Comparison of ENCODE assay signal across 19 mouse cellular contexts in genomic region chr15:85507370-85508014, GRCm38 (mm10). TPM values are rescaled to one million over a fixed set of nuclear protein-coding genes. Genes with fewer than 3 reads are reported as not detected.
DNase-seq lines count a peak whose midpoint lies in the region; ATAC-seq and TF ChIP-seq lines count a peak whose summit lies in the region.
"Had no signal": no experiment of that assay in that cellular context is flagged by ENCODE, and none has a peak within 500 bp of the region (broad histone marks: within the 10 kb centered on the region; RNA-seq: fewer than 3 reads in every experiment).

No protein-coding gene starts in this region.

- peak overlapping the region; percentile 29 for H3K9ac ChIP-seq in hindbrain, embryonic 11.5 days (ENCODE audit: low read depth, low read length)
- H3K9ac ChIP-seq in midbrain, embryonic 15.5 days, result no peak overlapping the region
- H3K9ac ChIP-seq: limb, embryonic 13.5 days; lung, embryonic 15.5 days had no signal

- H3K27me3 ChIP-seq in testis, adult 2 months (ENCODE audit: control insufficient read depth, insufficient read depth, low read length), result no peaks in the 10 kb centered on the region
- no peaks in the 10 kb centered on the region for H3K27me3 ChIP-seq in hindbrain, embryonic 11.5 days (ENCODE audit: control insufficient read depth, insufficient read depth, low read length)
- H3K27me3 ChIP-seq in midbrain, embryonic 15.5 days (replicated peaks), result no peaks in the 10 kb centered on the region
- H3K27me3 ChIP-seq: limb, embryonic 13.5 days; lung, embryonic 15.5 days; Patski had no signal

- H3K4me2 ChIP-seq in hindbrain, embryonic 11.5 days (replicated peaks; ENCODE audit: low read depth, low read length), result peak overlapping the region; percentile 22; the same call in 1 of the 2 replicates
- H3K4me2 ChIP-seq in midbrain, embryonic 15.5 days, result no peak overlapping the region
- H3K4me2 ChIP-seq: limb, embryonic 13.5 days; lung, embryonic 15.5 days had no signal

- peak; percentile 79 for ATAC-seq in hindbrain, embryonic 11.5 days (ENCODE audit: low FRiP score)
- ATAC-seq in midbrain, embryonic 15.5 days (replicated peaks), result no peak; the same call in 1 of the 2 replicates
- ATAC-seq: Patski had no signal

- no peak for DNase-seq in testis, postnatal 14 days (ENCODE audit: low spot score)
- peak; percentile 79 for DNase-seq in hindbrain, embryonic 11.5 days (ENCODE audit: low spot score)
- no peak for DNase-seq in thymus, postnatal 4 days
- no peak for DNase-seq in layer of hippocampus, postnatal 14 days (ENCODE audit: low spot score in 2 of 2)
- DNase-seq in spleen, adult 18-20 months, result no peak
- no peak for DNase-seq in cerebellum, adult 11-12 months
- DNase-seq: adrenal gland, postnatal 14 days; B cell, adult 2 months; cerebellum, adult 2 months; kidney, adult 18-20 months; thymus, adult 2 months had no signal

- H3K4me1 ChIP-seq in testis, adult 2 months (ENCODE audit: control insufficient read depth, insufficient read depth, low read length), result no peaks in the 10 kb centered on the region; the same call in 1 of the 2 replicates
- H3K4me1 ChIP-seq in hindbrain, embryonic 11.5 days (replicated peaks; ENCODE audit: control insufficient read depth, insufficient read depth, low read length), result peaks cover 14% of the 10 kb centered on the region
- peaks cover 11% of the 10 kb centered on the region for H3K4me1 ChIP-seq in midbrain, embryonic 15.5 days

- TF ChIP-seq POLR2A in testis, adult 2 months (IDR thresholded peaks at IDR 0.05; ENCODE audit: control insufficient read depth, low read depth, low read length), result no peak

- no peak for TF ChIP-seq CTCF in testis, adult 2 months (IDR thresholded peaks at IDR 0.05; ENCODE audit: control insufficient read depth, insufficient read depth, insufficient replicate concordance, low read depth, low read length)

- WGBS in hindbrain, embryonic 11.5 days, result 42% methylated on average over 32 of the region's 32 CpGs
- WGBS in midbrain, embryonic 15.5 days, result 13% methylated on average over 32 of the region's 32 CpGs

- no peak overlapping the region for H3K27ac ChIP-seq in testis, adult 2 months (ENCODE audit: control insufficient read depth, insufficient read depth, low read depth, low read length)
- peak overlapping the region; percentile 92 for H3K27ac ChIP-seq in hindbrain, embryonic 11.5 days (ENCODE audit: low read depth, low read length)
- peak overlapping the region; percentile 57 for H3K27ac ChIP-seq in midbrain, embryonic 15.5 days
- H3K27ac ChIP-seq: limb, embryonic 13.5 days; lung, embryonic 15.5 days had no signal

- H3K4me3 ChIP-seq in testis, adult 2 months (ENCODE audit: control insufficient read depth, low read depth, low read length), result peak overlapping the region; percentile 1; the same call in 1 of the 2 replicates
- H3K4me3 ChIP-seq in hindbrain, embryonic 11.5 days (ENCODE audit: low read depth, low read length), result no peak overlapping the region
- H3K4me3 ChIP-seq in midbrain, embryonic 15.5 days, result no peak overlapping the region
- H3K4me3 ChIP-seq: limb, embryonic 13.5 days; lung, embryonic 15.5 days had no signal

- no peaks in the 10 kb centered on the region for H3K36me3 ChIP-seq in testis, adult 2 months (ENCODE audit: control insufficient read depth, insufficient read depth, low read length)
- no peaks in the 10 kb centered on the region for H3K36me3 ChIP-seq in hindbrain, embryonic 11.5 days (ENCODE audit: control insufficient read depth, insufficient read depth, low read length)
- no peaks in the 10 kb centered on the region for H3K36me3 ChIP-seq in midbrain, embryonic 15.5 days (replicated peaks)
- H3K36me3 ChIP-seq: limb, embryonic 13.5 days; lung, embryonic 15.5 days had no signal

- no peaks in the 10 kb centered on the region for H3K9me3 ChIP-seq in hindbrain, embryonic 11.5 days (ENCODE audit: control insufficient read depth, low read length)
- no peaks in the 10 kb centered on the region for H3K9me3 ChIP-seq in midbrain, embryonic 15.5 days
- H3K9me3 ChIP-seq: limb, embryonic 13.5 days; lung, embryonic 15.5 days had no signal

RNA-seq across cellular contexts. Expression of gene 7530416G11Rik, which starts 4.5 kb away (rescaled TPM):
- polyA plus RNA-seq in testis, adult 2 months (2012; rRNA removed), result 0.11 and 0.12 TPM in 2 replicates
- not detected in 2 replicates for polyA plus RNA-seq in hindbrain, embryonic 11.5 days (2014; fragmentation: Nextera tagmentation; extraction: Ambion mirVana)
- not detected in 2 replicates for polyA plus RNA-seq in midbrain, embryonic 15.5 days (2015; fragmentation: Nextera tagmentation; extraction: Ambion mirVana)
- total RNA-seq in layer of hippocampus, postnatal 14 days (2021), result not detected
- total RNA-seq: adrenal gland, postnatal 14 days; gastrocnemius, adult 8-10 months; layer of hippocampus, adult 18-20 months had no signal
- polyA plus RNA-seq: cerebellum, adult 2 months; heart, postnatal 0 days; limb, embryonic 13.5 days; lung, embryonic 15.5 days; Patski; thymus, adult 2 months had no signal
